Mouse (Mus musculus) 3134 (cell line): Measurements from ENCODE around the gene Pcolce2.

ENCODE experiments used
- DNase-seq: peaks from one replicate; pipeline ENCODE4 v3.0.0-alpha.2; 2011; ENCODE audit warnings: low spot score; ENCODE audit not compliant: insufficient read length; ENCODE audit errors: extremely low read depth

The Pcolce2 gene

GRCm38 (mm10) chr9:95653363-95653762, 16.0 kb downstream of the Pcolce2 start:
- DNase-seq = no peak

DNA sequence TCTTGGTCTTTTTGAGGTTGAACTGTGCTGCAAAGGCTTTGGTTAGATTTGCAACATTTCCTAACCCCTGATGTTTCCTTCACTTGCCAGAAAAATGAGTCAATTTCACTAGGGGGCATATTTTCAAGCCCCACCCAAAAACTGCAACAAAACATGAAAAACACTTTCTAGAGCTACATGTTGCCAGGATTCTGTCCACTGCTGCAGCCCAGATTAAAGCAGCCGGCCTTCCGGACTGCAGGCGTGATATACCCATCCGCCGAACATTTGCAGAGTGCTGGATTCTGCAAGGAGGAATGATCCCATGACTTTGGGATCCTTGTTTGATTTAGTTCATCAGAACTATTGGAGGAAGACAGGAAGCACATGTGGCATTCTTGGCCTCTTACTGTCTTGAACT, 17.0 kb downstream of the Pcolce2 start:
- DNase-seq = no peak

GRCm38 (mm10) chr9:95657941-95658340, 20.5 kb downstream of the Pcolce2 start:
- DNase-seq = no peak

DNA sequence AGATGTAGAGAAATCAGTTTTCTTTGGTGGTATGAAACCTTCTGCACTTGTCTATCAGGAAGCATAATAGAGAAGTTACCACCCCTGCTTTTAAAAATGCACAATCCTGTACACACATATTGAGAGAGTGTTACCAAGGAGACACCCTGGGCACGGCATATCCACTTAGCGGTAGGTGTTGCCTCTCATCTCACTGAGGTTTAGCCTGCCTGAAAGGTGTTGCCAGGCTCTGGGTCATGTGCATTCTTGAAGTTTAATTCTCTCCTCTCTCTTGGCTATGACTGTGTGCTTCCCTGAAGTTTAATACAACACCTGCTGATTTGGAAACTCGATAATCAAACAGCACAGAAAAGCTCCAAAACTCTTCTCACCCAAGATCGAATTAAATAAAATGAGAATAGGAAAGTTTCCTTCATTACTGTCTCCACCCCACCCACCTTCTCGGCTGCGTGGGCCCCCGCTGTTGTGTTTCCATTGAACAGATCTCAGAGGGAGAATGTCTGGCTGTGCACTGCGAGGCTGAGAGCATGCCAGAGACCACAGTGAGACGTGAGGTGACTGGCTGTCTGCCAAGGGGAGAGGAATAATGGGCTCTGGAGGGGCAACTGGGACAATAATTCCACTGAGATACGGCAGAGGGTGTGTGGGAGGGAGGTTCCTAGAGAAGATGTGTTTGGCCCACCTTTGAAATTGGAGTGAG, 27.0 kb downstream of the Pcolce2 start:
- no peak for DNase-seq

DNA sequence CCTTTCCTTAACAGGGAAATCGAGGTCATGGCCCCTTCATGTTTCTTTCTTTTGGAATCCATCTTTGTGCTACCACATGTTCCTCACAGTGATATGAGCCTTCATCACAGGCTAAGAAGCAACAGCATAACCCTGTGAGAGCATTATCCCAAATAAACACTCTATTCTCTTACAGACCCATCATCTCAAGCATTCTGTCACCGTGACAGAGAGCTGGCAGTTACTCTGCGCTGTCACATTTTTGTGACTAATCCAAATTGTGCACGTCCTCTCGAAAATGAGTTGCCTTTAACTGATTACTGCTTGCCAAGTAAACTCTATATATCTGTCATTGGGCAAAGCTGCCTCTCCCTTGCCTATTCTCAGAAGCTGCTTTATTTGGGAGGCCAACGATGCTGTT, 28.4 kb downstream of the Pcolce2 start:
- no peak for DNase-seq

DNA sequence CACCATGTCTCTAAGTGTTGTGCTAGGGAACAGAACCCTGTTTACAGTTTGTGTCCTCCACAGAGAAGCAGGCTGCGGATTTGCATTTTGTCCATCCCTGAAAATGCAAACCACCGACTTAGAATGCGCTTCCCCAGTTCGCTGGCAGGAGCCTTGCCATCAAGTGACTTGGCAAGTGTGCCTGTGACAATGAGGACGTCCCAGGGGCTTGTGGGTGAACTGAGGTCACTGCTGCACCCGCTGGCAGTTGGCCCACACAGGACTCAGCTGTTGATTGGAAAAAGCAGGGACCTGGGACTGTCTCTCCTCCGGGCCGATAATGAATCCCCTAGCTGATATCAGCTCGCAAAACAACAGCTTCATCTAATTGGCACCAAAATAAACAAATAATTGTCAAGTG, 30.4 kb downstream of the Pcolce2 start:
- no peak for DNase-seq

- DNase-seq = no peak
Observed at GRCm38 (mm10) chr9:95668306-95668705, 30.9 kb downstream of the Pcolce2 start.

GRCm38 (mm10) chr9:95672331-95672730, 34.9 kb downstream of the Pcolce2 start:
- peak; percentile 16 for DNase-seq

DNA sequence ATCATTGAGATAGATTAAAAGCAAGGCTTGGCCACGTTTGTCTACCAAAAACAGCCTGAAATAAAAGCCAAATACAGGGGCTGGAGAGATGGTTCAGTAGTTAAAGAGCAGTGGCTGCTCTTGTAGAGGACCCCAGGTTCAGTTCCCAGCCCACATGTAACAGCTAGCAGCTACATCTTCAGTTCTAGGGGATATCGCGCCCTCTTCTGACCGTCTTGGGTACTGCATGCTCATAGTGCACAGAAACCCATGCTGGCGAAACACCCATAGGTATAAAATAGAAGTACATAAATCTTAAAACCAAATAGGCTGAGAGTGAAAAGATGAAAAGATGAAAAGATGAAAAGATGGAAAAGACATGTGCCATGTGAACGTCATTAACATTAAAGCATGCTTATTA, 35.4 kb downstream of the Pcolce2 start:
- no peak for DNase-seq

DNA sequence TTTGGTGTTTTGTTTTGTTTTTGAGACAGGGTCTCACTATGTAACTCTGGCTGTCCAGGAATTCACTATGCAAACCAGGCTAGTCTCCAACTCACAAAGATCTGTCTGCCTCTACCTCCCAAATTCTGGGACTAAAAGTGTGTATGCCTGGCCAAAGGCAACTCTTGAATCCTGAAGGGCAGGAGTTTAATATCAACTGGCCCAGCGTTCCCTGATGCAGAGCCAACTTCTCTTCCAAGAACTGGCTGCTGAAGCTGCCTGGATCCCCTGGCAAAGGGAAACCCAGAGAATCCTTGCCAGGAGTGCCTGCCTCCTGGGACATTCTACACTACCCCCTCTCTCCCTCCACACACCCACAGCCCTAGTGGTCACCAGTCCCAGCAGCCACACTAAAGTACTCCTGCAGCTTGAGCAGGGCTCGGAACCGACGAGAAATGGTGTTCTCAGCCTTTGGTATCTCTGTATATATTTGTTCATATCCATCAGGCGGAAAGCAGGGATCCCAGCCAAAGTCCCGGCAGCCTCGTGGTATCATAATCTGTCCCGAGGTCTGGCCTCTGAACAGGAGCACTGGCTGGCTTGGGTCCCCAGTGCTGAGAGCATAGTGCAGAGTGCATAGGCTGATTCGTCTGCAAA, 37.8 kb downstream of the Pcolce2 start:
- DNase-seq = no peak

DNA sequence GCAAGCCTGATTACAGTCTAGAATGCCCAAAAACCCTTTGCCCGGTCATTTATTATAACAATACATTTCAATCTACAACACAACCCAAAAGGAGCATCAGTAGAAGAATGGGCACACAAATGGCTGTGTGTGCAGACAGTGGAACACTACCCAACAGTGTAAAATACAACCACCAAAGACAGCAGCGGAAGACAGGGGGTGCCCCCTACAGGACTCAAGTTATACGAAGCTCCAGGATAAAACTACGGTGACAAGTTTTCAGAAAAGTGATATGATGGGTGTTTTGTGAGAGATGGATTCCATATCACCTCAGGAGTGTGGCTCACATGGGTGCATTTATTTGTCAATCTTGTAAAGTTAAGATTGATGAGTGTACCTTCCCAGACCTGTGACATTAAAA, 38.6 kb downstream of the Pcolce2 start:
- DNase-seq = no peak

- DNase-seq = no peak
Observed at GRCm38 (mm10) chr9:95679966-95680365, 42.6 kb downstream of the Pcolce2 start.

DNA sequence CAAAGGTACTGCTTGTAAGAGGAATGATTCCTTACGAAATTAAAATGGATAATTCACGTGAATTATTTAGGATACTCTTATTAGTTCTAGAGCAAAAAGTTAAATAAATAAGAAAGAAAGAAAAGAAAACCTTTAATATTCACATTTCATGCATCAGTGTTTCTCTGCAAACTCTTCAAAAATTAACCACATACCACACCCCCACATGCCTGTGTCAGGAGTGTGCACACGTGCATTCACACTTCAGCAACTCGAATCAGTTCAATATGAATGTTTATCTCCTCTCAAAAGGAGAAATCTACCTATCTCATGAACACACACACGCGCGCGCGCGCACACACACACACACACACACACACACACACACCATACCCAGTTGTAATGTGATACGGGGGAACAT, 43.3 kb downstream of the Pcolce2 start:
- DNase-seq = no peak

- DNase-seq = no peak
Observed at GRCm38 (mm10) chr9:95685660-95686440, 48.4 kb downstream of the Pcolce2 start.

DNA sequence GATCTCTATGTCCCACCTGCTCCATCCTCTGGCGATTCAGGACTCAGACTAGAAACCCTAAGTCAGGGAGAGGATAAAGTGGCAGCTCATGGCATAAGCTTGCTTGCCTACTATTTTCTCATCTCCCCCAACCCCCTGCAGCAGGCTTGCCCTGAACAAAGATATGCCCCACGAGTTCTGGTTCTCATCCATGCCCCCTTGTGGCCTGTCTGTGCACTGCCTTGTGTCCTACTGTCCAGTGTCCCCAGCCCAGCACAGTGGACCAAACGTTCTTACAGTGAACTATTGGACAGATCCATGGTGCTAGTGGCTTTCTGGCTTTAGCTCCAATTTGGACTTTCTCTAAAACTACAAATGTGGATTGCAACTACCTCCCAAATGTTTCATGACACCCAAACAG, 50.7 kb downstream of the Pcolce2 start:
- no peak for DNase-seq

GRCm38 (mm10) chr9:95692823-95693222, 55.4 kb downstream of the Pcolce2 start:
- no peak for DNase-seq

GRCm38 (mm10) chr9:95693528-95694100, 56.2 kb downstream of the Pcolce2 start:
- no peak for DNase-seq

DNA sequence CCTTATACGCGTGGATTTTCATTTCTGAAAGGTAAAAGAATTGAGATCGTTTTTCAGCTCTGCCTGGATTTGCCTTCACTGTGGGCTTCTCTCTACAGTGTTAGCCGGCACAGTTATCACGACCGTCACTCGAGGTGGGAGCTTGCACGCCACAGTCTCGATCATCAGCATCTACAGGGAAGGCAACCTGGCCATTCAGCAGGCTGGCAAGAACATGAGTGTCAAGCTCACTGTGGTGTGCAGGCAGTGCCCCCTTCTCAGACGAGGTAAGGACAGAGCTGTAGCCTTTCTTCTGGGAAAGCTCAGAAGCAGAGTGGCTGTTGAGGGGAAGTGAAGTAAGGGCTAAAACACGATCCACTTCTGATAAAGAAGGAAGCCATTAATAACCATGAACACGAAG, 57.1 kb downstream of the Pcolce2 start:
- no peak for DNase-seq

DNA sequence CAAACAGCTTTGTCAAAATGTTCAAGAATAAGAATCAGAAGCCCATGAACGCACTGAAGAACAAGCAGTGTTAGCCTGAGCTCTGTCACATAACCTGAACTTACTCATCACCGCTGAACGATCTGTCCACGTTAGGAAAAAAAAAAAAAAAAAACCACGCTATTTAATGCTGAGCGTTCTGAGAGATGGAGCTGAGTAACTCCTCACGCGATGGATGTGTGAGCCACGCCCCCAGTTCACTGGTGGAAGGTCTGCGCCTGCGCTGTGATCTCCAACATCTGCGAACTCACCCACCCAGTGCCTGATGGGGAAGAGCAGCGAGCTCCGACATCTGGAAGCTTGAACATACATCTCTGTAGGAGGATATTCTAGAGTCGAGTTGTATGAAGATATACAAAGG, 57.6 kb downstream of the Pcolce2 start:
- no peak for DNase-seq

GRCm38 (mm10) chr9:95696581-95696980, 59.2 kb downstream of the Pcolce2 start:
- DNase-seq = no peak

GRCm38 (mm10) chr9:95697808-95698207, 60.4 kb downstream of the Pcolce2 start:
- peak; percentile 15 for DNase-seq
